Mouse (Mus musculus): ENCODE data around the gene Dpysl4.

Gene Dpysl4

DNA sequence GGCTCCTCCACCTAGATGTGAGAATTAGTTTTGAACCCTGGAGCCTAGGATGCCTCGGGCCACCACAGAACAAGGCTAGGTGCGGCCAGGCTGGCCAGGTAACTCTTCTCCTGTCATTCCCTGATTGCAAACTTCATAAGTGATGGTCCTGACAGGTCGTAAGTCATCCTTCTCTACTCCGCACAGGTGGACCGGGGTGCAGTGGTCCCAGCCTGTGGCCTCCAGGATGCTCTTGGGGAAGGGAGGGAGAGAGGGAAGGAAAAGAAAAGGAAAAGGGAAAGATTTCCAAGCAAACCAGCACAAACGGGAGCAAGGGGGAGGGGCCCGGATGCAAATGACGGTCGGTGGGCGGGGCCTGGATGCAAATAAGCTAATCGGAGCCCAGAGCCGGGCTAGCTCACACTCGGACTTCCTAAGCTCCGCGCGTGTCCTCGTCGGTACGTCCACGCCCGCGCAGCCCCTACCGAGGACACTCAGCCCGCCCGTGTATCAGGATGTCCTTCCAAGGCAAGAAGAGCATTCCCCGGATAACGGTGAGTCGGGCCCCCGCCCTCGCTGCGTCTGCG is at the start of gene Dpysl4:
Dpysl4 (plus strand) TSS at position 373 of the 566 bp plus-strand sequence.
- no peak for TF ChIP-seq GATA4 (IDR thresholded peaks at IDR 0.05; ENCODE audit: insufficient replicate concordance, low read length)

DNA sequence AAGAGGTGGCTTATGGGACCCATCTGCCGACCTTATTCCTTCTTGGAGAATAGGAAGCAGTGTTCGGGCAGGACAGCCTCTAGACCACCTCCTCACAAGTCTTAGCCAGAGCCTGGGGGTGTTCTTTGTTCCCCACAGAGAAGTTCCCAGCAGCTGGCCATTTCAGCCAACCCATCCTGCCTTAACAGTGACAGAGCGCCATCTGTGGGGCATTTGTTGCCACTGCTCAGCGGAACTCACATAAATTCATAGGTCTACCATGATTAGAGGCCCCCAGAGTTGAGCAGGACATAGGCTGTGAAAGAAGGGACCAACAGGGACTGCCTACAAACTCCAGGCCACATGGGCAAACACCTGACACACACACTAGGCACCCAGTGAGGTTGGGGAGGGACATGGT is 22.4 kb upstream of the Dpysl4 start:
- no peak for TF ChIP-seq GATA4 (IDR thresholded peaks at IDR 0.05; ENCODE audit: insufficient replicate concordance, low read length)

DNA sequence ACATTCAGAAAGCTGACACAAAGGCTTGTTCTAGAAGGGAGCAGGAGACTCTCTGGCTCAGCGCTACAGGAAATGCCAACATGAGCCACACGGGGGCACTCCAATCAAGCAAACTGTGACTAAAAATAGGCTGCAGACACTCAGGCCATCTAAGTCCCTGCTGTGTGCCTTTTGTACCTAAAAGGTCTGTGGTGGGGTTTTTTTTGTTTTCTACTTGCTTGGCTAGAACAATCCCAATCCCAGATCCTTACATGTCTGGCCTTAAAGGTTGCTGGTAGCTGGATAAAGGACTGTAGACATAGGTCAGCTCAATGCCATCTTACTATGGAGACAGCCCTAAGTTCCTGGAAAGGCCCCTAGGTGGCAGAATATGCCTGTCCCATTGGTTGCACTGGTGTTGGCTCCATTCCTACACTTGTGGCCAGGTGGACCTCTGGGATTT is 17.6 kb upstream of the Dpysl4 start:
- no peak for TF ChIP-seq GATA4 (IDR thresholded peaks at IDR 0.05; ENCODE audit: insufficient replicate concordance, low read length)

DNA sequence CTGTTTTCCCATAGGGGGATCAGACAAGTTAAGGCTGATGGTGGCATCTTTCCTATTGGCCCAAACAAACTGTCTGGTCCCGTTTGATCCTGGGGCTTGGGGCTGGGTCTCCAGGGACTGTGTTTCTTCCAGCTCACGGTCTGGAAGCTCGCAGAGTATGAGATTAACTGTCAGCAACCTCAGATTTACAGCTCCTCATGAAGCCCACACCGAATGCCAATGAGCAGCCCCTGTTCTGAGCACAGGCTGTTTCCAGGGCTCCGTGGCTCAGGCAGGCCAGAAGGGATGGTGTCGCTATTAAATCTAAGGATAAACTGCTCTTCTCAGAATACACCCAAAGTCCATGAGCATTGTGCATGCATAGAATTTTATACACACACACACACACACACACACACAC is 11.6 kb upstream of the Dpysl4 start:
- no peak for TF ChIP-seq GATA4 (IDR thresholded peaks at IDR 0.05; ENCODE audit: insufficient replicate concordance, low read length)

DNA sequence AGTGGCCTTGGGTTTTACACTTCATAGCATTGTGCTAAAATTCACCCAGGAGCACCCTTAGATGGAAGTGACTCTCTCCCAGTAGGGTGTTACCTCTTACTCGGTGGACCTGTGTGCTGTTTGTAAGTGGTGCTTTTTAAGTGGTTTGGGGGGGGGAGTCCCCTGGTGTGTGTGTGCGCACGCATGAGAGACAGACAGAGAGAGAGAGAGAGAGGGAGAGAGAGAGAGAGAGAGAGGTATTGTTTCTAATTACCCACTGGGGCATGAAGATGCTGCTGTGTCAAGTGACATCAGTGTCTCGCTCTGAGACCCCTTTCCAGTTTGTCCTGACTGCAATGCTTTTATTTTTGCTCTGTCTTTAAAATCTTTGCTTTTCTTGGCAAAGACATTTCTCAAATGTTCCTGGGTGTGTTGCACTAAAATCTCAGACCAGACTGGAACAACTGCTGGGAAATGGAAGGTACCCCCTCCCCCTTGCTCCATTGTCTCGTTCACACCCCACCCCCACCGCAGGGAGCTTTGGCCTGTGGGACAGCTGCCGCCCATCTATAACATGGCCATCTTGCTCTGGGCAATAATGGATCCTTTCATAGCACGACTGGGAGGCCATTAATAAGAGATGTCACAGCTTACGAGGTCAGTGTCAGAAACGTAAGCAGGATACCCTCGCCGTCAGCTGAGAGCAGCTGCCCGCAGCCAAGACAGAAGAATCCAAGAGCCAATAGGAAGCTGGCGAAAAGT is 10.6 kb upstream of the Dpysl4 start:
- TF ChIP-seq GATA4 (IDR thresholded peaks at IDR 0.05; ENCODE audit: insufficient replicate concordance, low read length), result no peak

DNA sequence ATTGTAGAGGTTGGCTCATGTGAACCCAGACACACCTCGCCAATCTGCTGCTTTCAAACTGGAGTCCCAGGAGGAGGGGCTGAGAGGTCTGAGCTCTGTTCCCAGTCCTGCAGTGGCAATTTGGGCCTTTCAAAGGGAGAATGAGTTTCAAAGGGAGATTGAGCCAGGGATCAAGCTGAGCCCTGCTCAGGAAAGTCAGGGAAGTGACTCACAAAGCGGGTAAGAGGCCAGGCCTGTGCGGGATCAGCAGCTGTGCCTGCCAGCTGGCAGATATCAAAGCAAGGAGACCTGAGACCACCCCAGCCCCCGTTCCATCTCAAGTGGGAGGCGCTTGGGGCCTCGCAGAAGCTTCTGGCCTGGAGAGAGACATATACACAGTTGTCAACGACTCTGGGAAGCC is 8.5 kb upstream of the Dpysl4 start:
- TF ChIP-seq GATA4 (IDR thresholded peaks at IDR 0.05; ENCODE audit: insufficient replicate concordance, low read length), result no peak

DNA sequence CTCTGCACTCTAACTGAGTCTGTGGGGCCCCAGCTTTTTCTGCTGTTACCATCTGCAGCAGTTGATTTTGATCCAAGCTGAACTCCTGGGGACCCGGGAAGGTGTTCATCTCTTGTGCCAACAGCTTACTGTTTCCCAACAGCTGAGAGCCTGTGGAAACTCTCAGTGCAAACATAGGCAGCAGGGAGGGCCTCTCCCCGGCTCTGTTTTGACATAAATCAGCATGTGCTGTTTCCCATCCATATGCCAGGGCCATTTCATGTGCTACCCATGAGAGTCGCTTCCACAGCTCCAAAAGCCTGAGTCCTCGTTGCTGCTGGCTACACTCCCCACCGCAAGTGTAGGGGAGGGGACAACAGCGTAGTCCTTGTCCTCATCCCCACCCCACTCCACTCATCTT is 7.6 kb upstream of the Dpysl4 start:
- TF ChIP-seq GATA4 (IDR thresholded peaks at IDR 0.05; ENCODE audit: insufficient replicate concordance, low read length), result no peak

DNA sequence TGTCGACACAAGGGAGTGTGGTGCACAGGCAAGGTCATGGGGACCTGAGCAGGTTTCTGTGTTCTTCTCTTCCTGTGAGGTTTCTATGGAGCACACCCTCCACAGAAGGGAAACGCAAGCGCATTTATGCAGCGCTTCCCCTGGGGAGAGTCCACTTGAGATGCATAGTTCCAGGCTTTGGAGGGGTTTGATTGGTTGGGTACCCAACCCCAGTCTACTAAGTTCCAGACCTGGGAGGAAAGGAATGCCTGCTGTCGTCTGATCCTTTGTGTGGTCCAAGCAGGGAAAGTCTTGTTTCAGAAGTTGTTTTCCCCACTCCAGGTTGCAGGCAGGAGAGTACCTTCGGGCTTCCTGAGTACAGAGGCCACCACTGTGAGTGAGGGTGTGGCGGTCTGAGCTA is 6.7 kb upstream of the Dpysl4 start:
- TF ChIP-seq GATA4 (IDR thresholded peaks at IDR 0.05; ENCODE audit: insufficient replicate concordance, low read length), result no peak

DNA sequence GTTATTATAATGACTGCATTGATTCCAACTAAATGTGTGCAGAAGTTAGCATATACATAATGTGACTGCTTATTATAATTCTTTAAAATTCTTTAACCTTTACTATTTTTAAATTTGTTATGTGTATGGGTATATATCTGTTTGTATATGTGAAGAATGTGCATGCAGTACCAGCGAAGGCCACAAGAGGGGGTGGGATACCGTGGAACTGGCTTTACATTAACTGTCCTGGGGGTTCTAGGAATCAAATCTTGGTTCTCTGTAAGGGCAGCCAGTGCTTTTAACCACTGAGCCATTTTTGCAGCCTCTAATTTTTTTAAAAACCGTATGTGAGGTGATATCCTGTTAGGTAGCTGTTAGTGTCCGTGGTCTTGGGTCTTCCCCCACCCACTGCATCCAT is 5.1 kb upstream of the Dpysl4 start:
- no peak for TF ChIP-seq GATA4 (IDR thresholded peaks at IDR 0.05; ENCODE audit: insufficient replicate concordance, low read length)

DNA sequence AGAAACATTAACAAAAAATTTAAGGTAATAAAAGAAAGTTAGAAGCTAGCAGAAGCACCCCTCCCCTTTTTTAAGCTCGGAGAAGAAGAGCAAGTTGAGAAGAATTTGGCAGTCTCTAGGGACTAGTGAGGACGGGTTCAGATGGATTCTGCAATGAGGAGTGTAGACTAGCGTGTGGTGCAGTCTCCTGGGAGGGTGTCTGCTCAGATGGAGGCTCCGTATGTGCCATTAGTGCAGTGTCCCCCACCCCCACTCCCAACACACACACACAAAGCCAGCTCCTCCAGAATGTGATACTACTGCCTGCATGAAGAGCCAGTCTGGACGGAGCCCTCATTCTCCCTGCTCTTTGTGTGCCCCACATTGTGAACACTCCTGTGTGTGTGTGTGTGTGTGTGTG is 4.6 kb upstream of the Dpysl4 start:
- no peak for TF ChIP-seq GATA4 (IDR thresholded peaks at IDR 0.05; ENCODE audit: insufficient replicate concordance, low read length)

DNA sequence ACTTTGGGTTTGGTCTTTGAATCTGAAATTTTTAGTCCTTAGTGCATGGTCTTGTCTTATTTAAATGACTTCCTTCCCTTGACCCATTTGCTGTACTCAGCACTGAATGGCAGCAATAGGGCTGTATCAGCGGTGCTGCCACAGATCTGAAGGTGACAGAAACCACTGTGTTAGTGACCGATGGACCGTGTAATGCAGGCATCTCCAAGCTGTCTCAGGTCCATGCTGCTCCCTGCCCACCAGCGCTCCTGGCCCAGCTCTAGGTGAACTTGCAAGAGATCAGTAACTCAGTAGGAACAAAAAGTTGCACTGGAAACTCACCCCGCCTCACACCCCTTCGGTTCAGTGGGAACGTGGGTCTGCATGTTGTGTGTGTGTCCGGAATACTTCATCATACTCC is 3.5 kb upstream of the Dpysl4 start:
- no peak for TF ChIP-seq GATA4 (IDR thresholded peaks at IDR 0.05; ENCODE audit: insufficient replicate concordance, low read length)

DNA sequence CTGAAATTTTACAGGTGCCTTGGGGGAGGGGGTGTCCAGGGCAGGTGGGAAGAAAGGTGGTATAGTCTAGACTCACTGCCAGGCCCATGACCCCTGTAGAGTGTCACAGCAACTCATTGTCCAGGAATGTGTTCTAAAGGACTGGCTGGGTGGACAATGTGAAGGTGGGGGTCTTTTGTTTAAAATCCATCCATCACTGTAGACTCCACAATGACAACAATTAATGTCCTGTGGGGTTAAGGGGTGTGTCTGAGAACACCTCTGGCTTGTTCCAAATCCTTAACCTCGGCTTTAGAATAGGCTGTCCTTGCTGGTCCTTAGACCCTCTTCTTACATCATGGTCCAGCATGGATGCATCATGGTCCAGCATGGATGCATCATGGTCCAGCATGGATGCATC is 1.5 kb upstream of the Dpysl4 start:
- no peak for TF ChIP-seq GATA4 (IDR thresholded peaks at IDR 0.05; ENCODE audit: insufficient replicate concordance, low read length)

DNA sequence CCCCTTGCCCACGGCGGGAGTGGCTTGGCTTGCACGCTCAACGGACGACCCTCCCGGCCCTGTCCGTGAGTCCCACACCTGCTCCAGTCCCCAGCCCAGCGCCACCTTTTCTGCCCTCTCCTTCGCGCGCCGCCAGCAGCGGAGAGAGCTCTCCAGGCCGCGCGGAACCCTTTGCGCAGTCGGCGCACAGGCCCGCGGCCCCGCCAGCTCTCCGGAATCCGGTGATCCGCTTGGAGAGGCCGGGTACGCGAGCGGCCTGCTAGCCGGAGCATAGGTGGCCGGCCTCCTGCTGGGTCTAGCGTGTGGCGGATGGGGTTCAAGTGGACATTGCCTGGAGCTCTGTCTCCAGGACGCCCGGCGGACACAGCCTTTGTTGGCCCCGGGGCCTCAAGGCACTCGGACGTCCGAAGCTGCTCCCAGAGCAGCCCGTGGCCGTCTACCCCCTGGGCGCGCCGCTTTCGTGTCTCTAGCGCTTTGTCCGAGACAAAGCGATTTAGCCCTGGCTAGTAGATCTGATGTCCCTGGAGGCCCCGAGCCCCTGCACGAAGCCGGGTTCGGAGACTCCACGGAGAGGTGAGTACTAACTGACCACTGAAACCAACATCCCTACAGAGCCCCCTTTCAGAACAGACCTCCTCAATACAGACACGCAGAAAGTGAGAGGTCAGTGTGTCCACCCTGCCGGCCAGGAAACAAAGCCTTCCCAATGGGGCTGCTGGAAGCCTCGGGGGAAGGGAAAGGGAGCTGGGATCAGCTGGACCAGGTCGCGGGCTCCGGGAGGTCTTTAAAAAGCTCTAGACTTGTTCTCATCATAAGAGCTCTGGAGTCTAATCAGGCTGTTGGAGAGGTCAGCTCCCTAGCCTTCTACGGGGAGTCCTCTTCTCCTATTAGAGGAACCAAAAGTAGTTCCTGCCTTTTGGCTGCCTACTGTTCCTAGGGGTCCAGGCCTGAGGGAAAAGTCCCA is 676 bp downstream of the Dpysl4 start:
- TF ChIP-seq GATA4 (IDR thresholded peaks at IDR 0.05; ENCODE audit: insufficient replicate concordance, low read length), result no peak

DNA sequence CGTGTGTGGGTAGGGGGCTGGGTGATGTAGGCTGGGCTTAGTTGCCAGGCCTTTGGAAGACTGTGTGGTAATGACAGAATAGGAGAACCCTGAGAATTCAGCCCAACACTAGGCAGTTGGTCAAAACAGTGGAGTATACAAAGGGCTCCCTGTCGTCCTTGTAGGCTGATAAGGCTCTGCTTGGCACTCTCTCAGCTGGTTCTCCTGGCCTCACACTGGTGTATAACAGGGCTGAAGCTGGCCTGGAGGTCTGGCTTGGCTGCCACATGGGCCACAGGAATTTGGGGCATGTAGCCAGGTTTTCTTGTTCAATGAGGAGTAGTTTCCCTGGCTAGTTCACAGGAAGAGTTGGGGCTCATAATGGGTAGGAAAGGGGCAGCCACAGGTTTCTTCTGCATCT is 2.0 kb downstream of the Dpysl4 start:
- no peak for TF ChIP-seq GATA4 (IDR thresholded peaks at IDR 0.05; ENCODE audit: insufficient replicate concordance, low read length)

DNA sequence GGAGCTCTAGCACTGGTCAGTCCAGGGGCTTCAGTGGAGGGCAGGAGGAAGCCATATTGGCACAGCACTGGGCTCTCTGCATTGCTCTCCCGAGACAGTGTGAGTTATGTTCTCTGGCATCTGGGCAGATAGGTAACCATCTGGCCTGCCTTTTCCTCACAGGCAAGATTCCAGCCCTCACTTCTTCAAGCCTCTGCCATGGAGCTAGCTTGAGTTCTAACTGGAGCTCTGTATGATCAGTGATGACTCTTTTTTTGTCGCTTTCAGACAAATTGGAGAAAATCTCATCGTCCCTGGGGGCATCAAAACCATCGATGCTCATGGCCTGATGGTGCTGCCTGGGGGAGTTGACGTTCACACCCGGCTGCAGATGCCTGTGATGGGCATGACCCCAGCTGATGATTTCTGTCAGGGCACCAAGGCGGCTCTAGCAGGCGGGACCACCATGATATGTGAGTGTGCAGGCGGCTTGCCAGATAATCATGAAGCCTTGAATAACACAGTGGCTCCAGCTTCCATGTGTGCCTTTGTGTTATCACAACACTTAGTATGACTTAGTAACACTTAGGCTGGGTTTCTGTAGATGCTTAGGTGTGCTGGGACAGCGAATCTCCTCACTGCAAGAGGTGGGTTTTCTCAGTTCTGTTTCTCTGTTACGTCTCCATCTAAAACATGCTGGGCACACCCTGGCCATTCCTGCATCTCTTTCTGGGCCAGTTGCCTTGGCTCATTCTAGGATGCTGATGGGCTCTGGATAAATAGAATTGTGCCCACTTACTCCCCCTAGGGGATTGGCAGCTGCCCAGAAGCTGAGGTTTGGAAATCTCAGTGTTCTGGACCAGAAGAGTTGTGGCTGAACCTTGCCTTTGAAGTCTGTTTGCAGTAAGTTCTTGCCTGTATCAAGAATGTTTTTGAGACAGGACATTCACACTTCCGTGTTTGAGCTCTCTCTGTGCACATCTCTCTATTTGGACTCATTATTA is 4.4 kb downstream of the Dpysl4 start:
- TF ChIP-seq GATA4 (IDR thresholded peaks at IDR 0.05; ENCODE audit: insufficient replicate concordance, low read length), result no peak
